In the genomic region with DNA sequence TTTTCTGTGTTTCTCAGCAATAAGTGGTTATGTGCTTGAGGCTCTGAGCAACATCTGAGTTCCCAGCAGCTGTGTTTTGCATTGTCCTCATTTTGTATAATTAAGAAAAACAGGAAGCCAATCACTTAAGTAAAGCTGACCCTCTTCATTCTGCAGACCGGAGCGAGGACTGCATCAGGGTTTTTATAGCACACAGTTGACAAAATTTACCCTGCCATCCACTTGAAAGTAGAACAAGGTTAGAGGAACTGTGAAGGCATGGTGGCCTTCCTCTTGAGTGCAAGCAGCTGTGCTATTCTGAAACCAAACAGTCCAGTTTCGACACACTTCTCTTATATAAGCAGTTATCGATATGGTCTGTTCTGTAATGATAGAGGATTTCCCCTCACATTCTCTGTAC, we compare ENCODE assay signal across 18 mouse cellular contexts.
"Had no signal": no experiment of that assay in that cellular context is flagged by ENCODE, and none has a peak within 500 bp of the region (broad histone marks: within the 10 kb centered on the region; RNA-seq: fewer than 3 reads in every experiment).

No protein-coding gene starts in this region.

- H3K9me3 ChIP-seq: limb, embryonic 15.5 days; liver, embryonic 13.5 days; lung, embryonic 15.5 days; megakaryocyte, embryonic 14.5 days; midbrain, embryonic 15.5 days; neural tube, embryonic 13.5 days had no signal

- H3K27ac ChIP-seq: limb, embryonic 15.5 days; liver, embryonic 13.5 days; lung, embryonic 15.5 days; macrophage; midbrain, embryonic 15.5 days; neural tube, embryonic 13.5 days had no signal

- H3K4me1 ChIP-seq: limb, embryonic 15.5 days; liver, embryonic 13.5 days; lung, embryonic 15.5 days; megakaryocyte, embryonic 14.5 days; midbrain, embryonic 15.5 days; neural tube, embryonic 13.5 days had no signal

- DNase-seq: kidney, adult 8-10 months; kidney, postnatal 10 days; kidney, postnatal 4 days; liver, embryonic 13.5 days; liver, postnatal 0 days; lung, postnatal 14 days; retina, postnatal 1 day; right cerebral cortex, postnatal 4 days; spleen, adult 18-20 months; thymus, adult 18-20 months; thymus, postnatal 25 days had no signal

- H3K27me3 ChIP-seq: limb, embryonic 15.5 days; liver, embryonic 13.5 days; lung, embryonic 15.5 days; megakaryocyte, embryonic 14.5 days; midbrain, embryonic 15.5 days; neural tube, embryonic 13.5 days had no signal

- H3K9ac ChIP-seq: limb, embryonic 15.5 days; liver, embryonic 13.5 days; liver, postnatal 0 days; lung, embryonic 15.5 days; midbrain, embryonic 15.5 days; neural tube, embryonic 13.5 days had no signal

- H3K4me3 ChIP-seq: limb, embryonic 15.5 days; liver, embryonic 13.5 days; lung, embryonic 15.5 days; megakaryocyte, embryonic 14.5 days; midbrain, embryonic 15.5 days; neural tube, embryonic 13.5 days had no signal

- H3K36me3 ChIP-seq: limb, embryonic 15.5 days; liver, embryonic 13.5 days; lung, embryonic 15.5 days; midbrain, embryonic 15.5 days; neural tube, embryonic 13.5 days had no signal

- ATAC-seq: liver, postnatal 0 days; midbrain, embryonic 15.5 days had no signal

- H3K4me2 ChIP-seq: limb, embryonic 15.5 days; liver, embryonic 13.5 days; lung, embryonic 15.5 days; midbrain, embryonic 11.5 days; midbrain, embryonic 15.5 days; neural tube, embryonic 13.5 days had no signal
